Mouse (Mus musculus): Measurements from ENCODE around the gene Gm49027.

DNA sequence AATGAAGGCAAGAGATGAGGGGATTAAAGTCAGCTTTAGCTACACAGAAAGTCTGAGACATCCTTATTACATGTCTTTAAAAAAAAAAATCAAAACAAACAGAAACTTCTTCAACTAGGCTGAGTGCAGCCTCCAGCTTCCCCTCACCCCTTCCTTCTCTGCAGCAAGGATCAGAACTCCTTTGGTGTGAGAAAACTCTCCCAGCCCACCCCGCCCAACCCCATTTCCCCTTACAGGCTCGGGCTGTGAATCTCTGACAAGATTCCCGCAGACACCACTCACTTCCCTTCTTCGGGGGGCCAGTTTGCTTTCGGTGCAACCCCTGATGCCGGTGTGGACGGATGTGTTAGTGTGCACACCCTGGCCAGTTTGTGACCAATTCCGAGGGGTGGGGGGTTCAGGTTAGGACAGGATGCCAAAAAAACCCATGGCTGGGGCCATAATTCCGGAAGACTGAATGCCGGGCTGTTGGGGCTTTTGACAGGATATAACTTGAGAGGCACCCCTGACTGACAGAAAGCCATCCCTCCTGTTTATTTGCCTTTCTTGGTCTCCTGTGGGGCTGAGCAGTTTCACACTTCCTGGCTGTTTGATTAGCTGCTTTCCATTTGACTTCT lies 54.4 kb downstream of the Gm49027 start:
- TF ChIP-seq GATA1 (IDR thresholded peaks at IDR 0.05; ENCODE audit: low read length) (no peak), TAL1 (IDR thresholded peaks at IDR 0.05; ENCODE audit: low read length) (no peak)
